Mouse (Mus musculus): ENCODE data around the gene Slc25a48.

- no peak for TF ChIP-seq CTCF (IDR thresholded peaks at IDR 0.05; ENCODE audit: low read depth)
- TF ChIP-seq EP300 (optimal IDR thresholded peaks at IDR 0.05): no peak
Observed at GRCm38 (mm10) chr13:56404511-56405140, 33.5 kb upstream of the Slc25a48 start.

Data from stomach, postnatal 0 days (tissue).